Mouse (Mus musculus) mouse trophoblast stem cell (cell line): ENCODE results near the gene Cd163l1.

Experiments used
- in situ Hi-C, 2 experiments: fragments of 300-500 bp; cut with MseI, MboI; formaldehyde crosslinking; loops; 2 replicates in 1 of 2; 3 replicates in 1 of 2; pipeline ENCODE4 v1.15.1; 2025

The Cd163l1 gene

DNA sequence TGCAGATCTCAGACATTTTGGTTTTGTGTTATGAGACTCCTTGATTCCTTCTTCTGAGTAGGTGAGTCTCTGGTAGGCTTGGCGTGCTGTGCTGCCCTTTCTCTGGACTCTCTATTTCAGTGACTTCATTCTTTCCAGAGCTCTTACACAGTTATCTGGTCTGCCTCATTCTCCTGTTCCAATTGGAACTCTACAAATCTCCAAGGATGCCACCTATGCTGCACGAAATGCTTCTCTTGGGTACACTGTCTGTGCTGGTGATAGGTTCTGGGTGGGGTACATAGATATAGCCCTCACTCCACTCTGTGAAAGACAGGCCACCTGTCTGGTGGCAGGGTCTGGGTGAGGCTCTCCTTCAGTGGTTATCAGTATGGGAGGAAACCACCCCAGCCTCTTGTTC is at the start of gene Cd163l1:
Cd163l1 (plus strand) TSS at position 301 of the 400 bp plus-strand sequence.
- in situ Hi-C loops, result no loop called here

DNA sequence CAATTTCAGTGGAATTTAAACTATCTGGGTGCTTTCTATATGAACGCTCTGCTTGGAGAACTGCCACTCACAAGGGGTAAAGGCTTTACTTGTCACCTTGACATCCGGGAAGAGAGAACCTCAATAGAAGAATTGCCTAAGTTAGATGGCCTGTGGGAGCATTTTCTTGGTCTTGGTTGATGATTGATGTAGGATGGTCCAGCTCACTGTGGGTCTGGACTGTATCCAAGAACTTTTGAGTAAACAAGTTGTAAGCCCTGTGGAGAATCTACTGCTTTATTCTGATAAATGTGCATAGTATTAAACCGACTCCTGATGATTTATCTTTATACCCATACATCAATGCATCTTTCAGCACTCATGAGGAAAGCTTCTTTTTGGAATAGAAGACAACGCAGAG is 48.7 kb upstream of the Cd163l1 start:
- in situ Hi-C loops, result no loop called here

DNA sequence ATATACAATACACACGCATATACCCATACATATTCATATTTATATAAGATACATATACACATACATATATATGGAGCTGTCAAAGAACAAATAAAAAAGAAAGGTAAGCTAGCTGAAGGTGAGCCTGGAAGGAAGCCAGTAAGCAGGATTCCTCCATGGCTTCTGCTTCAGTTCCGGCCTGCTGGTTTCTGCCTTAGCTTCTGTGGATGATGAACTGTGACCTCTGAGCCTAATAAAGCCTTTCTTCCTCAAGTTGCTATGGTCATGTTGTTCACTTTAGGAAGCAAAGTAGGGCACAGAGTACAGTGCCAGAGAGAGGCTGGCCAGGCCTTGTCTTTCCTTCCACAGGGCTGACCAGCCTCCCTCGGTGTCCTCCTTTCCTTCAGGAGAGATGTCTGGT is 47.2 kb upstream of the Cd163l1 start:
- in situ Hi-C loops, result no loop called here

DNA sequence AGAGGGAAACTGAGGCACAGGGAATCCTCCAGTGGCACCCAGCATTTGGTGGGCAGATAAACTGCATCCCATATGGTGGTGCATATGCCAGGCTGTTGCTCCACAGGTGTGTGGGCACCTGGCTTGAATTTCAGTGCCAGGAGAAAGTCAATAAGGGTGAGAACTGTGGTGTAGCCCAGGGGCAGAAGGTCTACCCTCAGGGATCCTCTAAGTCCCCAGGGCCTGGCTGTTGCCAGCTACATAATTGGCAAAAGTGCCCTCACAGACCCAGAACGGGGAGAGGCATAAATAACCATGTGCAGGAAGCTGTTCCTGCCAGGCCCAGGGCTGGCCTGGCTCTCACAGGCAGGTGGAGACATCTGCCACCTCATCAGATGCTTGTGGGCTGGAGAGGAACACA is 45.1 kb upstream of the Cd163l1 start, which contains the start of gene Olfr523:
Olfr523 (plus strand) TSS at position 282 of the 400 bp plus-strand sequence.
- in situ Hi-C loops, result no loop called here

DNA sequence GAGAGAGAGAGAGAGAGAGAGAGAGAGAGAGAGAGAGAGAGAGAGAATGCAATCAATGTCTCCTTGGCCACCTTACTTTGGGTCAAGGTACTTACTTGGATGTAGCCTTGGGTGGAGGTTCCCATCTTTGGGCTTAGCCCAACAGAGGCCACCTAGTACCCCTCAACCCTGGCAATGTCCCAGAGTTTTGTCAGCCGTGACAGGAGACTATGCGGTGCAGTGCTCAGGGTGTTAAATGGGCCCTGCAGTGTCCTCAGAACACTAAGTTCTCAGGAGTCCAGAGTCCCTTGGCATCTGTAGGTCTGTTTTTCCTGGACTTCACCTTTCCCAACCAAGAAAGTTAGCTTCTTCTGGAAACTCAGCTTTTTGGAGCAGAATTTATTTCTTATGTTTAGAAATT is 38.9 kb upstream of the Cd163l1 start:
- in situ Hi-C loops, result no loop called here

DNA sequence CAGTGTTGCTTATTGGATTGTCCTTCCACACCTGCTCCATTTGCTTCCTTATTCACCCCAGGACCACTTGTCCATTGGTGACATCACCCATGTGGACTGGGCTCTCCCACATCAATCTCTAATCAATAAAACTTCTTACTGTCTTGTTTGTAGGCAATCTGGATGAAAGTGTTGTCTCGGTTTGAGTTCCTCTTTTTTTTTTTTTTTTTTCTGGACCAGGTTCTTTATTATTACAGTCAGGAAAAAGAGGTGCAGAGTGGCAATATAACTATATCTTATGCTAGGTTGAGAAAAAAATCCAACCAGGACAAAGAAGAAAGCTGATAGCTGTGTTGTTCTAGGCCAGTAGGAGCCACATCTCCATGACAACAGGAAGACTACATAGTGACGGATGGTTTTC is 37.4 kb upstream of the Cd163l1 start:
- in situ Hi-C loops, result no loop called here

DNA sequence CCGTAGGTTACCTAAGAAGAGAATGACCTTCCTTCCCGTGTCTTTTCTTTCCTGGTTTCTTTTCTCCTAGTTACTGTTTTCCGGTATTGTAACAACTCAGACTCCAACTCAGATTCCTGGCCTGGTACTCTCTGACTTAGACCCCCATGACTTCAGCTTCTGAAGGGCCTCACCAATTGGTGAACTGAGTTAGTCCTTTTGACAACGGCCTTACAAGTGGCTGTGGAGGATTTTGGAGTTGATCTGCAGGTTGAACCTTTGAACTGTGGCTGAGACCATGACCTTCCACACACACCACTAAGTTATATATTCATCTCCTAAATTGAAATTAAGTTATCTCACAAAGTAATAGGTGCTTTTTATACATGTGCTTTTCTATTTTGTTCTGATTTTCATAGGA is 33.9 kb upstream of the Cd163l1 start:
- in situ Hi-C loops, result no loop called here

DNA sequence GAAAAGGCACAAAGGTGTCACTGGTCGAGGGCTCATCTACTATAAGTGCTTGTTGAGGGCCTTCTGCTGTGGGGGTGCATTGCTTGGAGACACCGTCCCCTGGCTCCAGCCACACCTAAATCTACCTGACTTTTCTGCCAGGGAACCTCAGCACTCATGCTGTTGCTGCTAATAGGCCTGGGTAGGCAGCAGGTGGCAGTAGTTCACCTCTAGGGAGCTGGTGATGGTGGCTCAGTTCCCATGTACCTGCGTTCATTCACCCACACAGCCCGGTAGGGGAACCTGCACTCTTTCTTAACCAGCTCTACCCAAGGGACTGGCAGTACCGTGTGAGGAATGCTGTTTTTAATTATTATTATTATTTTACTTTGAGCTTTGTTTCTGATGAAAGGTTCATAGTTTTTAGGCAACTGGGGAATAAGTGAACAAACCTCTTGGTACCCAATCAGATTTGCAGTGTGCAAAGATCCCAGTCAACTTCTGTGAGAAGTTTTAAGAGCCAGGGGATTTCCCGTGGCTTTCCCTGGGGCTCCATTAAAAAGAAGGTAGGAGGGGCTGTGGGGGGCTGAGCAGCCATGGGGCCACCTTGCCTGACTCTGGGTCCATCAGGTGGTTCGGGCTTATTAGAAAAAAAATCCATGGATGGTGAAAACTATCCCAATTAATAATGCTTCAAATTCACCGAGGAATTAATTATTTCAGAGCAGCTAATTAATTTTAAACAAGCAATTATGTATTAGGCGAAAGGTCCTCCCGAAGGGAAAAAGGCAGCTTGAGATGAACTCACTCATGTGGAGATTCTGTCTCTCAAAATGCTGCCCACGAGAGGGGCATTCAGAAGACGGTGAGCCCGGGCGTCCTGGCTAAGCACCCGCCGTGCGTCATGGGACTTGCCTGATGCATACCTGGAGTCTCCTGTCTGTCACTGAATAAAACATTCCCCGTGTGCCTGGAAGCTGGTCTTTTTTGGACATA is 31.1 kb upstream of the Cd163l1 start:
- in situ Hi-C loops, result no loop called here

DNA sequence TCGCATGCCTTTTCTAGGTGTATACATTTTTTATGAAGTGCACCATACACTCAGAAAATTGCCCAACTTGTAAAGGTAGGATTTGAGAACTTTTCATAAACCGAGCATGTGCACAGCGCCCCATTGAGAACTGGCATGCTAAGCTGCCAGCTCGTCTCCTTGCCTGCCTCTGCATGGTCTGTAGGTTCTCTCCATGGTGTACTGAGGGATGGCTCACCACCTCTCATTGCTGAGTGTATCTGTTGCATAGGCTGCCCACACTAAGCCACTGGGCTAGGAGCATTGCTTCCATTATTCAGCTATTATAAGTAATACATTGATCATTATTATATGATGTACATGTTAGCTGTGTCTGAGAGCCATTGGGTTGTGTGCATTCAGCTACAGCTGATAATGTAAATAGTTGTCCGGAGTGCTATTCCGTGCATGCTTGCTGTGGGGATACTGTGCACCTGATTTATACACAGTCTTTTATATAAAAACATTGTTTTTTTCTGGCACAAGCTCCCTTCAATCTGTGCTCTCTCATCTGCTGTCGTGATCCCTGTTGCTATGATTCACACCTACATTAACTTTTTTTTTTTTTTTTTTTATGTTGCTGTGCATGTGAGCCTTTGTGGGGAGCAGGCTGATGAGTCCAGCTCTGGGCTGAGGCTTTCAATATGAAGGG is 30.2 kb upstream of the Cd163l1 start:
- in situ Hi-C loops, result no loop called here

DNA sequence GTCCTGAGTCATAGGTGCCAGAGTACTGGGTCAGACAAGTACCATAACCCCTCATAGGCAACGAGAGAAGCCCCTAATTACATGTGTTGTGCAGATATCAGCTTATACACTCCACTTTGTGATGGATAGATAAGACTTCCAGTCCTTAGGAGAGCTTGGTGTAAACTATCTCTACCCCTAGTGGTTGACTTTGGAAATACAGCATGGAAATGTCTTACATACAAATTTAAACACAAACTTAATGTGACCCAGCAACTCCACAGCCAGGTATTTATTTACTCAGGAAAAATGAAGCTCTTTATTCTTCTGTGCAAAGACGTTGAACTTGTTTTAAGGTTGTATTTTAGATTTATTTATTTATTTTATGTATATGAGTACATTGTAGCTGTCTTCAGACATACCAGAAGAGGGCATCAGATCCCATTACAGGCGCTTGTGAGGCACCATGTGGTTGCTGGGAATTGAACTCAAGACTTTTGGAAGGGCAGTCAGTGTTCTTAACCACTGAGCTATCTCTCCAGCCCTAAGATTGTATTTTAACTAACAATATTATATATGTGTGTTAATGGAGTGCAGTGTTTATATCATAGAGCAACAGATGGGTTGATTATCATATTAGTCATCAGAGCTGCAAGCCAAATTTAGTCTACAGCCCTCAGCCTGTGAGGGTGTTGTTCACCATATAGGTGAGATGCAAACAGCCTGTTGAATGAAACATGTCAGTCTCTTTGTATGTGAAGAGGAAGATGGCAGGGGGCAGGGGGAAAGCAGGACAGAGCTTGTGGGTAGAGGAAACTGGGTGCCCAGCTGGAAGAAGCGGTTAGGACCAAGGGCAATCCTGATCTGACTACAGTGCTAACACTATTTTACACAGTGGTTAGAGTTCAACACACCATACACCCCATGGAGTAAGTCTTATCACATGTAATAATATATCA is 29.4 kb upstream of the Cd163l1 start:
- in situ Hi-C loops, result no loop called here

DNA sequence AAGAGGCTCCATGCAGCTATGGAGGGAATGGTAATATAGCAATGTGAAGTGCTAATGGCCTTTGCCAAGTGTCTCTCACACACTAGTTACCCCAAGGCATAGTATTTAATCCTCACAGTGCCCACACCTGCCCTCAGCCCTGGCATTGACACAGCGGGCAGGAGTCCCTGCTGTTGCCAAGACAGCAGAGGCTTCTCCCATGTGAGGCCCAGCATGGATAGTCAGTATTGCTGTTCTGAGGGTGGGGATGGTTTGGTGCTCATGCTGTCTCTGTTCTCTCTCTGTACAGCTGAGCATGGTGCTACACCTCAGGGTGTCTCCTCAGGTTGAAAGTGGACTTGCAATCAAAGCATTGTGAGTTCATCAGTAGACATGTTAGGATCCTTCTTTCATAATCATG is 27.6 kb upstream of the Cd163l1 start:
- in situ Hi-C loops, result no loop called here

DNA sequence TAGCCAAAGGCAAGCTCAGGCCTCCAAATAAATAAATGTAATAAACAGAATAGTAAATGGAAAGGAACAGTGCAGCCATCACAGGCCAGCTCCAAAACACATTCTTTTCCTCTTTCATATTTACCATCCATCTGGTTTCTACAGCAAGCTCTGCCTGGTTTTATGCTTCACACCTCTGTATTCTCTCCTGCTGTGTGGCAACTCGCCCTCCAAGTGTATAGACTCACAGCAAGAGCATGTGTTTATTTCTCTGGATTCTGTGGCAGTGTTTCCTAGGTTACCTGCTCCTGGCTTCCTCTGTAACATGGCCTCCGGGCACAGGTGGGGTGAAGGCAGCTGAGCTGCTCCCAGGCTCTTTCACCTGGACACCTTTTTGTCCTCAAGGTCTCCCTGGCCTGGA is 25.6 kb upstream of the Cd163l1 start:
- in situ Hi-C loops, result no loop called here

DNA sequence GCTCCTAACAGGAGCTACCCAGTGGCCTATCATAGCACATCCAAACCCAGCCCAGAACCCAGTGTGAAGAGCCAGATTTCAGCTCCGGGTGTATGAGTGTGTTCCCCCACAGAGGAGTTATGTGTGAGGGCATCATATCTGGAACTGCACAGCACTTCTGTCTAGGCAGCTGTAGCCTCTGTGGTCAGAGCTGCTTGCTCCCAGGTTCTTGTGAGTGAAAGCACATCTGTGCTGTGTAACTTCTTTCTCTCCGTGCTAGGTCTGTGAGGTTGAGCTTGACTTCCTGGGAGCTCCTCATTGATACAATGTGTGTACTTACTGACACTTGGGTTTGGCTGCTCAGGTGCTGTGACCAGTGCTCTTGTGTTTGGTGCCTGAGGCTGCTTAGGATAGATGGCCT is 25.2 kb upstream of the Cd163l1 start:
- in situ Hi-C loops, result no loop called here

DNA sequence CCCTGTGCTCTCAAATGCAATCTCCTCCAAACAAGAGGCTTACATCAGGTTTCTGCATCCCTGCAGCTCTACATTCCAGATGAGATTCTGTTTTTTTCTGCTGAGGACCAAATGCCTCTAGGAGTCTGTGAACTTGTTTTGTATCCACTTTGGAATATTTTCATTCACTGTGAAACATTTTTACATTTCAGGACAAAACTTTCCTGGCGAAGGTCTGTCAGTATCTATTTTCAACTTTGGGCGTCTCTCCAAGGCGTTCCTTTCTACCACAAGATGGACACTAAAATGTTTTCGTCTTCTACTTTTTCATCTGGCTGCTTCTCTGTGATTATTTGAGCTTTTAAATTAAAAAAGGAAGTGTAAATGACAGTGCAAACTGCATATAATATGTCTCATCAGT is 24.0 kb upstream of the Cd163l1 start:
- in situ Hi-C loops, result no loop called here

DNA sequence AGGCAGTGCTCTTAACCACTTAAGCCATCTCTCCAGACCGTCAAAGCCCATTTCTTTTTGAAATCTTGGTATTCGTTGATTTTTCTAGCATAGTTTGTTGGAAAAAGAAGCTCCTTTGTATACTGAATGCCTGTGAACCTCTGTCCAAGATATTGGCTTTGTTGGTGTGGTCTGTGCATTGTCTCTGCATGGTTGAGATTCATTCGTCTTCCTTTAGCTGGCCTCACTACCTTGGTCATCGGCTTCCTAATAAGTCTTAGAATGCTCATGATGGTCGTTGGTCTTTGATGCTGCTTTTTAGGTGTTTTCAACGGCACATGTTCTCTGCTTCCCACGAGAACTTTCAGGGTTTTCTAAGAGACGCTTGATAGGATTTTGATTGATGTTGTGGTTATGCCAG is 22.1 kb upstream of the Cd163l1 start:
- in situ Hi-C loops, result no loop called here

DNA sequence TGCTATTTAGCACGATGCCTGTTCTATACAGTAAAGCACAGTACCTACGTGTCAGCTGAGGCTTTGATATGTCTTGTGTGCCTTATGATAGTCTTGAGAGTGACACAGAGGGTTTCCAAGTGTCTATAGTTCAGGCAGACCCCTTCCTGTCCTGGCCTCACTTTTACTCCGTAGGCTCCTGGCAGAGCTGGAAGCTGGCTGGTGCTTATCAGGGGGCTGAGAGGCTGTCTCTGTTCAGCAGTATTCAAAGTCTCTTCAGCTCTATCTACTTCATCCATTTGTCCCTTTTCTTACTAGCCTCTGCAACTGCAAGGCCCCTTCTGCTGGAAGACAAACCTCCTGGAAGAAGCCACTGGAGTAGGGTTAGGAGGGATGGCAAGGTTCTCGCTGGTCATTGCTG is 17.0 kb upstream of the Cd163l1 start:
- in situ Hi-C loops, result no loop called here

DNA sequence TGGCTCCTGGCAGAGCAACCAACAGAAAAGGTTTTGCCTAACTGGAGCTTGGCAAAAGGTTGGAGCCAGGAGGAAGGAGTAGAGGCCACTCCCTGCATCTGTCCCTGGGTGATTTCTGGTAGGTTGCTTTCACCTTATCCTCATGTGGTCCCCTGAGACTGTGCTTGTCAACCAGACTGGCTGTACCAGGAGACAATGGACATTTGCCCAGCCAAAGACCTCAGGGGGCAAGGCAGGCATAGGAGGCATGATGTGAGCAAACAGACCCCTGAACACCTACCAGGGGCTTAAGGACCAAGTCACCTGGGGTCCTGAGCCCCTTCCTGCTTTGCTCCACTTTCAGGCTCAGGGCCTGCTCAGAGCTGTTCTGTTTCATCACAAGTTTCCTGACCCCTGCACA is 12.2 kb upstream of the Cd163l1 start, which contains the start of gene Olfr524:
Olfr524 (minus strand) TSS at position 101 of the 400 bp plus-strand sequence.
- in situ Hi-C loops, result no loop called here

DNA sequence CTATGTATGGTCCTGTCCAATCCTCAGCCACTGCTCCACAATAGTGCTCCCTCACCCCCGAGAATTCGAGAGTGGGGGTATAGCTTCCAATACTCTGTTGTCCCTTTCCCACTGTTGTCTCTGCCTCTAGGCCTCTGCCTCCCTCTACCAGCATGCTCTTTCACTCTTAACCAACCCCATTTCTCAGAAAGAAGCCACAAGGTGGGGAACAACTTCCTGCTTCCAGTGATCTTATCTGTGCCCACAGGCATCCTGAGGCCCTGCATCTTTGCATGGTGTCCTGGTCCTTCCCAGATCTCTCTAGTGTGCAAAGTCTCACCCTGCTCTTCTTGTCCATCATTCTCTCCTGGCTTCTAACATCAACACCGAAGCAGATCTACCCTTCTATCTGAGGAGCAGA is 11.2 kb upstream of the Cd163l1 start:
- in situ Hi-C loops, result no loop called here

DNA sequence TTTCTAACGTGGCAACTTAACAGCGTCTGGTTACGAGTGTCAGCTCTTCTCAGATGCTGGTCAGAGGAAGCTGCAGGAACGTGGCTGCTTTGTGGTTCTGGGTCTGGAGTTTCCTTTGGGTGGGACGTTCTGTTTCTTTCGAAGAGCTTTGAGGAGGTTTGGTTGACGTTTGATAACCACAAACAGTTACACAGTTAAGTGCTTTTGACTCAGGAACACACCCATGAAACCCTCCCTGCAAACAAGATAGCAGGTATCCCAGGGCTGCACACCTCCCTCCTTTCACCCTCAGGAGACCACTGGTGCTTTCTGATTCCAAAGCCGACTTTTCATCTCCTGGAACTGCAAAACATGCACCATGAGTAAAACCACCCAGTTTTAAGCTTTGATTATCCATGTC is 9.9 kb upstream of the Cd163l1 start:
- in situ Hi-C loops, result no loop called here

DNA sequence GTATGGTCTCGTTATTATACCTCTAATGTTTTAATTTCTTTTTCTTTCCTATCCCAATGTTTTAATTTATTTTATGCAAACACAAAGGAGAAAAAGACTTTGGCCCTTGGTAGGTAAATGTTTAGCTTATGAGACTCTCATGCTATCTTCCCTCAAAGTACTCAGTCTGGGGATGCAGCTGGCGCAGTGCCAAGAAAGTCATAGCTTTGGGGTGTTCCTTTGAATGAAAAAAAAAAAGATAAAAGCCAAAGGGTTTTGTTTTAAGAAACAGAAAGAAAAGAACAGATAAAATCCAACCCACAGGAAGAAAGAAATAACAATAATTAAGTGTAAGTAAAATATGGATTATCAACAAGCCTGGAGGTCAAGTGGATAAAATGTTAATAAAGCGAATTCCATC is 9.4 kb upstream of the Cd163l1 start:
- in situ Hi-C loops, result no loop called here

DNA sequence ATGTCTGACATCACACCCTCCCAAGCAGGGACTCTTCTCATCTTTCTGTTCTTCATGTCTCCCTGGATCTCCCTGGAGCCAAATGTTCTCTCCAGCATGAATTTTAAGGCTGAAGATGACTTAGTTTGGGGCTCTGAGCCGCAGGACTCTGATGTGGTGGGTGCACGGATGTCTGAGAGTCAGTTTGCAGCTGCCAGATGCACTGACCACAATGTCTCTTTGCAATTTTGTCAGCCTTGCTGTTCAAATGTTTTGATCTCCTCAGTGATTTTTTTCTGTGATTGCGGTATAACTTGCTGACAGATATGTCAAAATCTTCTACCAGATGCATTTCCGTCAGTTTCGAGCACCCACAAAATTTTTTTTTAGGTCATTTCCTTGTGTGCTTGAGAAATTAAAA is 4.2 kb upstream of the Cd163l1 start:
- in situ Hi-C loops, result no loop called here

DNA sequence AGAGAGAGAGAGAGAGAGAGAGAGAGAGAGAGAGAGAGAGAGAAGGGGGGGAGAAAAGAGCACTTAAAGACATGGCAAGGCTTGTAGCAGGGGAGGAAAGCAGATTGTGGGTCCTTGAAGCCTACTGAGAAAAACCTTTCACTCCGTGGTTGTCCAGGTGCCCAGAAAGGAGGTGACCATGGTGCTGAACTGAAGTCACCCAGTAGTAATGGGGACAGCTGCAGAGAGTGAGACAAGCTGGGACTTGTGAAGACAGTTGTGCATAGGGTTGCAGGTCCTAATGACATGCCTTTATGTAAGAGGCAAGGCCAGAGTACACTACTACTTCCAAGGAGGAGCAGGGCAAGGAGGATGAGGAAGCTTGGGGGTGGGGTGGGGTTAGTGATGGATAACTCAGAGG is 1.2 kb downstream of the Cd163l1 start:
- in situ Hi-C loops, result no loop called here
